Mouse (Mus musculus): Measurements from ENCODE around the gene Olfr498. TPM values are rescaled to one million over a fixed set of nuclear protein-coding genes. Genes with fewer than 3 reads are reported as not detected.

Olfr498 gene
- polyA plus RNA-seq (2012), result not detected in 2 replicates

GRCm38 (mm10) chr7:108465026-108465425 lies at the start of gene Olfr498:
TSS of gene Olfr498 (plus strand) at chr7:108465326.
- Histone ChIP-seq H3K27me3 (ENCODE audit: control insufficient read depth) (no peaks in the 10 kb centered on the region), H3K4me1 (ENCODE audit: control insufficient read depth) (no peaks in the 10 kb centered on the region), H3K9me3 (ENCODE audit: control insufficient read depth, low read length) (peaks cover 4% of the 10 kb centered on the region; the same call in 1 of the 2 replicates), H3K36me3 (ENCODE audit: control insufficient read depth) (no peaks in the 10 kb centered on the region), H3K4me3 (replicated peaks) (no peak within 1 kb of the TSS)
- no peak for TF ChIP-seq TAL1 (IDR thresholded peaks at IDR 0.05; ENCODE audit: low read length)
- no peak for TF ChIP-seq GATA1 (IDR thresholded peaks at IDR 0.05; ENCODE audit: low read length)

- Histone ChIP-seq H3K27me3 (ENCODE audit: control insufficient read depth) (no peaks in the 10 kb centered on the region), H3K4me1 (ENCODE audit: control insufficient read depth) (no peaks in the 10 kb centered on the region), H3K9me3 (ENCODE audit: control insufficient read depth, low read length) (no peaks in the 10 kb centered on the region), H3K4me3 (replicated peaks) (no peak within 1 kb of the TSS), H3K36me3 (ENCODE audit: control insufficient read depth) (no peaks in the 10 kb centered on the region)
- no peak for TF ChIP-seq GATA1 (IDR thresholded peaks at IDR 0.05; ENCODE audit: low read length)
- TF ChIP-seq TAL1 (IDR thresholded peaks at IDR 0.05; ENCODE audit: low read length), result no peak
Measured at GRCm38 (mm10) chr7:108420121-108420520, 45.0 kb upstream of the Olfr498 start, which contains the start of gene Olfr497. TSS of gene Olfr497 (plus strand) at chr7:108420421.

Other genes with a start within 250 kb of the Olfr498 start
- gene Olfr488, start 207.0 kb upstream of the Olfr498 start, polyA plus RNA-seq (2012), result not detected in 2 replicates
- gene Olfr490, start 176.4 kb upstream of the Olfr498 start, polyA plus RNA-seq (2012), result not detected in 2 replicates
- gene Olfr491, start 151.9 kb upstream of the Olfr498 start, polyA plus RNA-seq (2012), result not detected in 2 replicates
- not detected in 2 replicates for gene Olfr492, start 141.7 kb upstream of the Olfr498 start, polyA plus RNA-seq (2012)
- 0.07 TPM in 1 of 2 replicates, not detected in the other for gene Olfr493, start 118.3 kb upstream of the Olfr498 start, polyA plus RNA-seq (2012)
- not detected in 2 replicates for gene Olfr494, start 100.0 kb upstream of the Olfr498 start, polyA plus RNA-seq (2012)
- not detected in 2 replicates for gene Olfr495, start 72.2 kb upstream of the Olfr498 start, polyA plus RNA-seq (2012)
- gene Olfr497, start 44.9 kb upstream of the Olfr498 start, polyA plus RNA-seq (2012), result not detected in 2 replicates
- not detected in 2 replicates for gene Olfr502, start 59.7 kb downstream of the Olfr498 start, polyA plus RNA-seq (2012)
- not detected in 2 replicates for gene Olfr503, start 79.2 kb downstream of the Olfr498 start, polyA plus RNA-seq (2012)
- not detected in 2 replicates for gene Olfr504, start 100.5 kb downstream of the Olfr498 start, polyA plus RNA-seq (2012)
- not detected in 2 replicates for gene Olfr506, start 145.5 kb downstream of the Olfr498 start, polyA plus RNA-seq (2012)
- gene Olfr507, start 156.5 kb downstream of the Olfr498 start, polyA plus RNA-seq (2012), result not detected in 2 replicates
- gene Olfr508, start 164.7 kb downstream of the Olfr498 start, polyA plus RNA-seq (2012), result not detected in 2 replicates
- gene Olfr509, start 186.6 kb downstream of the Olfr498 start, polyA plus RNA-seq (2012), result 0.02 TPM in 1 of 2 replicates, not detected in the other
- not detected in 2 replicates for gene Olfr510, start 201.1 kb downstream of the Olfr498 start, polyA plus RNA-seq (2012)
- not detected in 2 replicates for gene Olfr512, start 248.0 kb downstream of the Olfr498 start, polyA plus RNA-seq (2012)

All from erythroblast, embryonic 14.5 days (primary cell).